Mouse (Mus musculus) heart, postnatal 0 days (tissue): ENCODE results near the gene Rinl. TPM values are rescaled to one million over a fixed set of nuclear protein-coding genes. Genes with fewer than 3 reads are reported as not detected.

Experiments
- ATAC-seq: fragments of 200-750 bp; cut with Nextera tagmentation; 2 replicates; pipeline ENCODE4 v1.8.0; 2017; ENCODE audit warnings: low read depth, moderate number of reproducible peaks, moderate library complexity; ENCODE audit not compliant: insufficient read depth
- DNase-seq: peaks from one replicate; pipeline ENCODE4 v3.0.0-alpha.2; 2016; ENCODE audit warnings: low spot score
- H3K27ac ChIP-seq: fragments of 300-500 bp; sonication (generic); 2 replicates; pipeline ENCODE4 v1.5.1; 2014; ENCODE audit warnings: low read depth, mild to moderate bottlenecking
- H3K27me3 ChIP-seq: fragments of 300-500 bp; sonication (generic); 2 replicates; pipeline ENCODE4 v1.6.1; 2014; ENCODE audit warnings: low read length, mixed read lengths; ENCODE audit not compliant: control insufficient read depth, insufficient read depth
- H3K36me3 ChIP-seq: fragments of 300-500 bp; sonication (generic); replicated peaks from 2 replicates; pipeline ENCODE4 v1.6.1; 2014; ENCODE audit warnings: low read length, mixed read lengths; ENCODE audit not compliant: control insufficient read depth, insufficient read depth
- H3K4me1 ChIP-seq: fragments of 300-500 bp; sonication (generic); 2 replicates; pipeline ENCODE4 v1.6.1; 2014; ENCODE audit warnings: antibody characterized with exemption; ENCODE audit not compliant: control insufficient read depth, insufficient read depth
- H3K4me2 ChIP-seq: fragments of 300-500 bp; sonication (generic); 2 replicates; pipeline ENCODE4 v1.6.1; 2014; ENCODE audit warnings: low read depth, mild to moderate bottlenecking, low read length, moderate library complexity
- H3K4me3 ChIP-seq: fragments of 300-500 bp; sonication (generic); 2 replicates; pipeline ENCODE4 v1.5.1; 2014; ENCODE audit warnings: low read depth, low read length
- H3K9ac ChIP-seq: fragments of 300-500 bp; sonication (generic); replicated peaks from 2 replicates; pipeline ENCODE4 v1.6.1; 2014; ENCODE audit warnings: low read depth, low read length, mixed read lengths
- H3K9me3 ChIP-seq: fragments of 300-500 bp; sonication (generic); replicated peaks from 2 replicates; pipeline ENCODE4 v1.6.1; 2016; ENCODE audit warnings: low read length; ENCODE audit not compliant: control insufficient read depth
- CTCF ChIP-seq: IDR thresholded peaks from 2 replicates; pipeline ENCODE4 v1.5.1; 2016; ENCODE audit warnings: antibody characterized with exemption, control low read depth, low read depth
- EP300 ChIP-seq: IDR thresholded peaks from 2 replicates; pipeline ENCODE4 v1.6.1; 2016; ENCODE audit warnings: antibody characterized with exemption, low read depth
- WGBS: fragments of 180-500 bp; shearing (Covaris S2); extraction: QIAGEN DNeasy Blood & Tissue Kit; methylation state at CpG from one replicate; pipeline ENCODE4 v1.1.7; 2014; 5-methylcytosine and 5-hydroxymethylcytosine counted together
- polyA plus RNA-seq: library from polyadenylated mRNA; unstranded; fragments of >200 nt; fragmentation: Nextera tagmentation; extraction: Ambion mirVana; gene quantifications from 2 replicates; pipeline ENCODE4 v1.2.1, GENCODE M21; 2015
- total RNA-seq: library from RNA; depleted of rRNA; stranded (reverse); fragments of >200 nt; gene quantifications from 2 replicates; pipeline ENCODE4 v1.2.3, GENCODE M21; 2014; ENCODE audit warnings: low replicate concordance

Gene Rinl
- total and polyA plus RNA-seq, 2 experiments from 2014 or later: 2.3 to 2.7 TPM

- TF ChIP-seq CTCF (no peak), EP300 (0 out of 2 replicates have a peak, but pooled peaks have one; percentile 46)
- 59% methylated on average over 15 of the region's 15 CpGs for WGBS
- Histone ChIP-seq H3K4me3 (peak overlapping the region; percentile 26), H3K9ac (no peak overlapping the region), H3K27me3 (no peaks in the 10 kb centered on the region), H3K27ac (peak overlapping the region; percentile 76), H3K4me1 (peaks cover 3% of the 10 kb centered on the region; the same call in 1 of the 2 replicates), H3K4me2 (peak overlapping the region; percentile 58), H3K9me3 (no peaks in the 10 kb centered on the region), H3K36me3 (no peaks in the 10 kb centered on the region)
- ATAC-seq (no peak), DNase-seq (no peak)
These were observed 7.1 kb downstream of the Rinl start for GRCm38 (mm10) chr7:28795832-28796231.

GRCm38 (mm10) chr7:28796562-28796975, 7.8 kb downstream of the Rinl start:
- Histone ChIP-seq H3K4me1 (peaks cover 3% of the 10 kb centered on the region; the same call in 1 of the 2 replicates), H3K9ac (peak overlapping the region; percentile 47), H3K4me2 (peak overlapping the region; percentile 58), H3K27me3 (no peaks in the 10 kb centered on the region), H3K9me3 (no peaks in the 10 kb centered on the region), H3K36me3 (no peaks in the 10 kb centered on the region), H3K4me3 (peak overlapping the region; percentile 26), H3K27ac (peak overlapping the region; percentile 76)
- TF ChIP-seq CTCF (peak; percentile 98), EP300 (no peak)
- 11% methylated on average over 32 of the region's 32 CpGs for WGBS
- ATAC-seq (peak; percentile 85), DNase-seq (peak; percentile 67)

GRCm38 (mm10) chr7:28799994-28800393, 11.2 kb downstream of the Rinl start:
- no peak for ATAC-seq
- Histone ChIP-seq H3K9me3 (no peaks in the 10 kb centered on the region), H3K36me3 (no peaks in the 10 kb centered on the region), H3K9ac (no peak overlapping the region), H3K4me1 (peaks cover 24% of the 10 kb centered on the region), H3K27ac (no peak overlapping the region), H3K27me3 (no peaks in the 10 kb centered on the region), H3K4me2 (no peak overlapping the region), H3K4me3 (no peak overlapping the region)
- 84% methylated on average over 9 of the region's 9 CpGs for WGBS
- no peak for DNase-seq
- TF ChIP-seq CTCF: no peak
- no peak for TF ChIP-seq EP300

GRCm38 (mm10) chr7:28801451-28801850, 12.7 kb downstream of the Rinl start:
- no peak for ATAC-seq
- H3K9me3 ChIP-seq: no peaks in the 10 kb centered on the region
- 52% methylated on average over 3 of the region's 3 CpGs for WGBS
- no peaks in the 10 kb centered on the region for H3K27me3 ChIP-seq
- no peak for DNase-seq
- TF ChIP-seq EP300 (no peak), CTCF (no peak)
- H3K27ac ChIP-seq: peak overlapping the region; percentile 90
- H3K9ac ChIP-seq: no peak overlapping the region
- H3K4me2 ChIP-seq: no peak overlapping the region
- H3K4me3 ChIP-seq: no peak overlapping the region
- peaks cover 22% of the 10 kb centered on the region for H3K4me1 ChIP-seq
- no peaks in the 10 kb centered on the region for H3K36me3 ChIP-seq

GRCm38 (mm10) chr7:28801901-28802670, 13.3 kb downstream of the Rinl start:
- peak; percentile 53 for ATAC-seq

More at GRCm38 (mm10) chr7:28801901-28802670, 13.3 kb downstream of the Rinl start:
- Histone ChIP-seq H3K36me3 (no peaks in the 10 kb centered on the region), H3K27me3 (no peaks in the 10 kb centered on the region), H3K4me3 (no peak overlapping the region), H3K4me2 (no peak overlapping the region), H3K4me1 (peaks cover 25% of the 10 kb centered on the region), H3K27ac (peak overlapping the region; percentile 90), H3K9ac (no peak overlapping the region), H3K9me3 (no peaks in the 10 kb centered on the region)
- 24% methylated on average over 10 of the region's 10 CpGs for WGBS
- 0 out of 2 replicates have a peak, but pooled peaks have one; percentile 29 for TF ChIP-seq EP300
- TF ChIP-seq CTCF: no peak
- DNase-seq: peak; percentile 74
